Mouse (Mus musculus) common myeloid progenitor, adult 5-6 weeks (primary cell): ENCODE data around the gene Tox4. TPM values are rescaled to one million over a fixed set of nuclear protein-coding genes. Genes with fewer than 3 reads are reported as not detected.

Source experiments
- ATAC-seq: replicated peaks from 2 replicates; pipeline ENCODE4 v1.8.0; 2016; ENCODE audit warnings: low read depth, mild to moderate bottlenecking, moderate TSS enrichment, inconsistent platforms; ENCODE audit not compliant: poor library complexity, severe bottlenecking
- total RNA-seq: library from RNA; stranded (forward); fragments of 200-1000, 187-1606 nt; gene quantifications from 2 replicates; pipeline ENCODE4 v1.2.3, GENCODE M21; 2017

The Tox4 gene
- total RNA-seq, 1 experiment from 2014 or later, result 42.7 TPM

DNA sequence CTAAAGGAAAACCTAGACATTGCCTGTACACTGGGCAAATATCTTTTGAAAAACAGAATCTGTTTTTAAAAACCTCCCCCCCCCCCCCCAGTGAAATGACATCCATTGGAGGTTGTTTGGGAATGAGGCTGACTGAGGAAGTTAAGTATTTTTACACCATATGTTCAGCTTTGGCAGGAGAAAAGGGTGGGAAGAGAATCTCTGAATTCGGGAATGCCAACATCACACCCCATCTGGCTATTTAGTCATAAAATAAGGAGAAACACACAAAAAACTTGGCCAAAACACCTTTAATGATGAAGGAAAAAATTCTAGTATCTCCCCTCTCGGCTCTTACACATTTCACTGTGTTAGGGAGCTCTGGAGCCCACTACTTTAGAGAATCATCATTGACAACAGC, 32.0 kb downstream of the Tox4 start:
- ATAC-seq, result no peak

DNA sequence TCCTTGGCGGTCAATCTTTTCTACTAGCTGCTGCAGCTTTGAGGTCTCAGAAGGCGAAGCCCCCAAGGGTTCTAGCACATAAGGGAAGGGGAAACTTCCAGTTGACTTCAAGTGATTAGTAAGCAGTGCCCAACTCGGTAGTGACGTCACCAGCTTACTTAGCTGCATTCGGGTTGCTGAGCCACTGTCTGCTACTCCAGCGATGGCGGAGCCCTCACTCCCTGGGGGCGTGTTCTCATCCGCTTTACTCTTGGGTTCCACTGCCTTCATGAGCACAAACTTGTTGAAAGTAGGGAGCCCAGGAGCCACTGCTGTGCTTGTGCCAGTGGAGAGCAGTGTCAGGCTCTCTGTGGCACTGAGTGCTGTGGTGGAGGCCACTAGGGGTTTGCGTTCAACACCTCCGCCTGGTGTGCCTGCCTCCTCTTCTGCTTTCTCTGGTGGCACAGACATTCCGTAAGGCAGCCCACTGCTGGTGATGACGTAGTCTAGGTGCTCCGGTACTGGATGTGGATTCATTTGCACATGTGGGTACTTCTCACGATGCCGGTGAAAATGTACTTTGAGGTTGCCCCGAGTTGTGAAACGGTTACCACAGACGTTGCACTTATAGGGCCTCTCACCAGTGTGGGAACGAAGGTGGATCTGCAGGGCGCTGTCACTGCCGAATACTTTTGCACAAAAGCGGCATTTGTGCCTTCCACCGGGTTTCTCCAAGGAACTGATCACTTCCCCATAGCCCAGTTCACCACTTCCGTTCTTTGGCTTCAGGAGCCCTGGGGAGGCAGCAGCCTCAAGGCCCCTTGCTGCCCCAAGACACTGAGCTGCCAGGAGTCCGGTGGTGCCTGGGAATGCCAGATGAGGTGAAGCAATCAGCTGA, 35.2 kb downstream of the Tox4 start:
- peak; percentile 46 for ATAC-seq

DNA sequence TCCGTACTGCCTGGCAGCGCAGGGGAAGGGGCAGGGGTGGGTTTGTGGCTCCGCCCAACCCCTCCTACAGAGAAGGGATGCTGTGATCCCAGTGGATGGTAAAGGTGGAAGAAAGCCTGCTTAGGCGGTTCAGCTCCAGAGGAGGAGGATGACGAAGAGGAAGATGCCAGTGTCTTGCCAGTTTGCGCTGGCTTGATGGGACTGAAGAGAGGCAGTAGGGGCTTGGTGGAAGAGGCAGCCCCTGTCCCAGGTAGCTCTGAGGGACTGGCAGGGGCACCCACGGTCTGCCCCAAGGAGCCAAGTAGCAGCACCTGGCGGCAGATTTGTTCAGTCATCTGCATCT, 35.8 kb downstream of the Tox4 start:
- no peak for ATAC-seq

DNA sequence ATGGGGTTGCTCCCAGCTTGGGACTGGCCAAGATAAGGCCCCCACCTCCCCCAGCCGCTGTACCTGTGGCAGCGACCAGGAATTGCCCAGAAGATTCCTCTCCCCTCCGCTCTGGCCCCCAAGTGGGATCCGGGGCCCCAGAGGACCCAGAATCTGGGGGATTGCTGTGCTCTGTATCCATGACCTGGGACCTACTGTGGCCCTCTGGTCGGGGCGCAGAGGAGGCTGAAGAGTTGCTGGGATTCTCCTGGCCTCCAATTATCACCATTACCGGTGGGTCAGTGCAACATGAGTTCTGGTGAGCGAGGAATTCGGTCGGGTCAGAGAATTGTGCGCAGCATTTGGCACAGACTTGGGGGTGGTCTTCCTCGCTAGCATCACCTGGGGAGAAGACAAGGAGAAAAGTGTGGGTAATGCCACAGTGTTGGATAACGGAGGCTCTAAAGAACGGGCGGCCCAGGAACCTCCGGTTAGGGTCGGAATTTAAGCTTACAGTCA, 36.4 kb downstream of the Tox4 start:
- ATAC-seq, result no peak

DNA sequence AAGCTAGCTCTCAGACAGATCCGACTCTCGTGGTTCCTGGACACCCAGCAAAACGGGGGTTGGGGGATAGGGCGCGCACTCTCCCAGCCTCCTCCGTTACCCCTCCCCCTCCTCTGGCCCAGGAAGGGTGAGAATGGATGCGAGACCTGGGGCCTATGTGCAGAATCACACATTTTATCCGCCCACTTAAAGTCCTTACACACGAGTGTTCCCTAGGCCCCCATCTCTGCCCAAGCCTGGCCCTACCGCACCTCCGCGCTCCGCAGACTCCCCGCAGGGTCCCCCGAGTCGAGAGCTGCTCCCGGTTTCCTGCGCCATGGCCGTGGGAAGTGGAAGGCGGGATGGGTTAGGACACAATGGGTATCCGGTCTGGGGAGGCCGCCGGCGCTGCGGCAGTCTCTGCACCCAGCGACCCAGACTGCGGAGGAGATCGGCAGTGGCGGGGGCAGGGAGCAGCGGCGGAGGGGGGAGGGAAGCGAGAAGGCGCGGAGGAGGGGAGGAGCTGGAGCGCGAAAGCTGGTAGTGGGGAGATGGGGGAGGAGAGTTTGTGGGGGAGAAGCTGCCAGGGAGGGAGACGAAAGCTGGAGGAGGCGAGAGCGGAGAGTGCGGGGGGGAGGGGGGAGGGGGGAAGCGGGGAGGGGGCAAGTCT, 37.0 kb downstream of the Tox4 start:
- ATAC-seq, result peak; percentile 56

DNA sequence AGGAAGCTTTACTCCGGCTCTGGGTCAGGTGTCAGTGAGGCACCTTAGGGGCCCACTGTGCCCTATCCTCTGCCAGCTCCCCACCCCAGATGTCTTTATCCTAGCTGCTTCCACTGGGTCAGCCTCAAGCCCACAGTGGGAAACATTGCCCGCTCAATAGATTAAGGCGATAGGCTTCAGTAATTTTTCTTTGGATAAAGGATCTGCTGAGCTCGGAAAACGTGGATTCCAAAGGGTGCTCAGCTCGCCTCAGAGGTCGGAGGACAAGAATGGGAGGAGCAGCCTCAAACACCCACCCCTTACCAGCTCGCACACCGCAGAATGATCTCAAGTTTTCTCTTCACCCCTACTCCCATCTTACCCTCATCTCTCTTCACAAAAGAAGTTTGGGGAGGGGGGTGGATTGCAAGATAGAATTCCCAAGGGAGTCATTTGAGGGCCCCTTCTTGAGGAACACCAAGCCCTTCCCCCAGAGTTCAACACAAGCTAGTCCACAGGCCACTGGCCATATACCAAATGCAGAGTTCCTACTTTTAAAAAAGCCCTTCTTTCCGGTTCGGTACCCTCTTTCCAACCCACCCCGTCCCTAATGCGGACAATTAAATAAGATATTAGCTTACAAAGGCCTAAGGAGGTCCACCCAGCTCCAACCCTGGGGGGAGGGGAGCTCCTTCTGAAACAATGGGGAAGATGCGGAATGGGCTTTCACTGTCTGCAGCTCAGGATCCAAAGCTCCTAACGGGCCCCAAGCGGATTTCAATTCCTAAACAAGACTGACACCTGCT, 37.7 kb downstream of the Tox4 start:
- ATAC-seq, result peak; percentile 26; the same call in 1 of the 2 replicates

DNA sequence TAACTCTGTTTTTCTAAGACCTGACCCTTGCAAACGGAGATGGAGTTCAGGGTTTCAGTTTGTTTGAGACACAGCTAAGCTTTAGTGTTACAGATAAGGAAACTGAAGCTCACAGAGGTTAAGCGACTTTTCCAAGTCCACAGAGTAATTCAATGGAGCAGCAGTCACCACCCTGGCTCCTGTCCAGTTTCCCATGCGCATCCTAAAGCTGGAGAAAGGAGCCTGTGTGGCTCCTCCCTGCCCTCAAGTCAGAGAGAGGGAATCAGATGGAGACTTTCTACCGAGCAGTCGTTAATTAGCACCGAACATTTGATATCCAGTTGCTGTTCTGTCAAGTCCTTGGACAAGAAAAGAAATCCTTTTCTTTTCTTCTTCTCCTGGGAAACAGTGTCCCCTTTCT, 40.4 kb downstream of the Tox4 start:
- ATAC-seq, result no peak

DNA sequence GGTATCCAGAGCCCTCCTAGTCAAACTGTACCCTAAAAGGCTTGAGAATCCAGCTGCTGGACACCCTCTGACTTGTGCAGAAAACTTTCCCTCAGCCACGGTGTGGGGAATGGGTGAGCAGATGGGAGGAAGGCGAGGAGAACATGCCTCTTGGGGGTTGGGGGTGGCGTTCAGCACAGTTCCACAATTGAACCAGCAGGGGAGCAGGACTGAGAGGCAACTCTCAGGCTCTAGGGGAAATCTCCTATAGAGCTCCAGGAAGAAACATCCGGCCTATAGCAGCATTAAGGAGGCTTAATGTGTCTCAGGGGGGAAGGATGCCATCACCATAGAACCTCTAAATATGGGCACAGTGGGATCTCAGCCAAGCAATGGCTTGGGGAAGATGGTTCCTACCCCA, 46.9 kb downstream of the Tox4 start:
- peak; percentile 52; the same call in 1 of the 2 replicates for ATAC-seq

DNA sequence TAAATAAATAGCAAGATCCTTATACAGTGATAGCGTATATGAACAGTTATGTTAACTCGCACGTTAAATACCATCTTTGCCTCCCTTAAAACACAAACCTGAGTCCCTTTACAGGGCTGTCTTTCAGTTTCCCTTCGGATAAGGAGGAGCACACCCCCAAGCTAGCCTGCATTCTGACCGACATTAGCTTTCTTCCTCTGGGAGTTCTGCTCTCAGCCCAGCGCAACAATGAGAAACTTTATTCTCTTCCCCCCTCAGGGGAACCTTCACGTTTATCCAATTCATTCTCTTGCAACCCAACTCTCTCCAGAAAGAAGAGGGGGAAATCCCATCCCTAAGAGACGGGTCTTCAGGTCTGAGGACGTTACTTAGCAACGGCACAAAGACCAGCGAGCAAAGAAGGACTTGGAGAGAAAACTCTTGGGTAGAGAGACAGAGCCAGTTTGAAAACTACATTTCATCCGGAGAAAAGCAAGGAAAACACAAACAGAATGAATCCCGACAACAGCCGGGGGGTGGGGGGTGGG, 48.5 kb downstream of the Tox4 start:
- no peak for ATAC-seq

DNA sequence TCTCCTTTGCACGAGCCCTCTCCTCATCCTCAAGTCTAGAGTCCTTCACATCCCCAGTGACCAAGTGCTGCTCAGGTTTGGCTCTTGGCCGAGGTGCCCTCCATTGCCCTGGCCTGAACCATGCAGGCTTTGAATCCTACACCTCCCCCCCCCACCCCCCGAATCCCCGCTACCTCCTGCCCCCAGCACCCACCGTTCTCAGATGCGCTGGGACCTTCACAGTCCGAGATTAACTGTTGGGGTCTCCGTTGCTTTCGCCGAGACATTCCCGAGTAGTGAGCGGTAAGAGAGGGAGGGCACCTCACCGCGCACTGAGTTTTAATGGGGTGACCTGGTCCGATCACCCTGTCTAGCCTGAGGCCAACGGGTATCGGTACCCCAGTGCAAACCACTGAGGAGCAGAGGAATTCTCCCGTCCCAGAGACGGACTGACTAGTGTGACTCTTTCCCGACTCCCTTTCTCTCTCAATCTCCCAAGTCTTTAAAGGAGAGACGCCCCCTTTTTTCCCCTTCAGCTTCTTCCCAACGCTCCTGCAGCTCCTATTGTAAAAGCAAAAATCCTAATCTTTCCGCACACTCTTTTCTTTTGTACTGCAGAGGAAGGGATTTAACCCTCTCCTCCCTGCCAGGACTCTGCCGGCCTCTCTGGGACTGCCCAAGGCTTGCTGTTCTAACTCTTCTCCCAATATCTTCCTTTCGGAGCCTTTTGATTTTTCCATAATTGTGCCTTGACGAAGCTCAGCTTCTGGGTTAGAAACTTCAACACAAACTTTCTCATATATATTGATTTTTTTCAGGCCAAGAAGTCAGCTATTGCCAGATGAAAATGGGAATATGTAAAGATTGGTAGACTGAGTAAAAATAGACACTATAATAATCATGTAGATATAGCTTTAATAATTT, 49.2 kb downstream of the Tox4 start, which contains the start of gene Sall2:
Gene Sall2 (minus strand): TSS at position 853 of the 903 bp plus-strand sequence.
- ATAC-seq, result 0 out of 2 replicates have a peak, but pooled peaks have one; percentile 15

DNA sequence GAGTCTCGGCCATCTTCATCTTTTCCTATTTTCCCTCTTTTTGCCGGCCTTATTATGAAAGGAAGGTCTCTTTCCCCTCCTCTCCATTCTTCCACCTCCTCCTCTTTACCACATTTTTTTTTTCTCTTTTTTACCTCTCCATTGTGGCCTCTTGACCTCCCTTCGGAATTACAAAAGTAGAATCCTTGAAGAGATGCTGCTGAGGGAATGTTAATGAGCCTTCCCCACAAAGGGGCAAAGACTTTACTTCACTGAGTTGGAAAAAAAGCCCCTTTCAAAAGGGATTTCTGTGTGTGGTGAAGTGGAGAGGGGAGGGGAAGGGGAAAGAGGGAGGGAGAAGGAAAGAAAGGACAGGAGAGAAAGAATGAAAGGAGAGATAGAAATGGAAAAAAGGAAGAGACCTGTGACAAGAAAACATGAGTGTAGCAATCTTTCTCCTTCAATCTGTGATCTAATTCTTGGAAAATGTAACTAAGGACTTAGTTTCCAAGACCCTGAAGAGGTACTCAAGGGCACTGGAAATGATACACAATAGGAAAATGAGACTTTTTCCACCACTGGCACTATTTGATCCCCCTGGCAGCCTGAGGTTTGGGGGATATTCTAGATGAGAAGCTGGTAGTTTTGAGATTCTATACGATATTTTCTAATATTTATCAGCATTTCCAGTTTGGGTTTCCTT, 52.3 kb downstream of the Tox4 start:
- ATAC-seq, result no peak

DNA sequence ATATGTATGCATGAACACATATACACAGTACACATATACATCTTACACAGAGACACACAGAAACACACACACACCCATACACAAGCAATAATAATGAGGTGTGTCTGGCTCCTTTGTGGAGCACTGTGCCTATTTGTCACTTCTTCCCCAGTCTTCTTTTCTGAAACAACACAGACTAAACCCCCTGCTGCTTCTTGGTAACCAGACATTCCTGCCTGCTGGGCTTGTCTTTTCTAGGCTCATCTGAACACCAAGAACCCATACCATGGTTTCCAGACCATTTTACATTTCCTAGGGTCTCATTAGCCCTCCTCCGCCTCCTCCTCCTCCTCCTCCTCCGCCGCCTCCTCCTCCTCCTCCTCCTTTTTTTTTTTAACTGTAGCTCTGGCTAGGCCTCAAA, 53.2 kb downstream of the Tox4 start:
- ATAC-seq, result no peak

DNA sequence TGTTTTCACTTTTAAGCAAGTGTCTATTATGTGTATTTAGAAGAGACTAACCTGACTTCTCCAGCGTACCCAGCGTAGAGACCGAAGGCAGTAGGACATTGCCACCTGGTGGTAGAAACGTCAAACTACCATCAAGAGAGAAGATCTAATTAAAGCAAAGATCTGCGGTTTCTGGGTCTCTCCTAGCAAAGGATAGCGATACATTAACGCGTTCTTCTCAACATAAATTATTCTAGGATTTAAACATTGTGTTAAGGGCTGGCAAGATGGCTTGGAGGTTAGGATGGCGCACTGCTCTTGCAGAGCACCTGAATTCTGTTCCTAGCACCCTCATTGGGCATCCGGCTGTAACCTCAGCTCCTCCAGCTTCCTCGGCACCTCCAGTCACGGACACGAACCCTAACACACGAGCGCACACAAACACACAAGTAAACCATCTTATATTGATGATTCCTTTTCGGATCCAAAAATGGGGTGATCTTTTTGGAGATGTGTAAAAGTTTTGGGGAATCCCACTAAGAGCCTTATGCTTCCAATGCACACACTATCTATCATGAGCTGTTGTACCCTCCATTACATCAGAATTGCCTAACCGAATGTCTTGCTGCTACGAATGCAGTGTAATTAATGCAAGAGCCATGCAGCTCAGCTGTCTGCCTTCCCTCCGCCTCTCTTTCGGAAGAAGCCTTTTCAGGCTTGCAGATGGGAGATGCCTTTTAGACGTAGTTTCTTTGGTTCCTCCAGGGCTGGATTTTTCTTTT, 60.0 kb downstream of the Tox4 start:
- ATAC-seq, result peak; percentile 85

DNA sequence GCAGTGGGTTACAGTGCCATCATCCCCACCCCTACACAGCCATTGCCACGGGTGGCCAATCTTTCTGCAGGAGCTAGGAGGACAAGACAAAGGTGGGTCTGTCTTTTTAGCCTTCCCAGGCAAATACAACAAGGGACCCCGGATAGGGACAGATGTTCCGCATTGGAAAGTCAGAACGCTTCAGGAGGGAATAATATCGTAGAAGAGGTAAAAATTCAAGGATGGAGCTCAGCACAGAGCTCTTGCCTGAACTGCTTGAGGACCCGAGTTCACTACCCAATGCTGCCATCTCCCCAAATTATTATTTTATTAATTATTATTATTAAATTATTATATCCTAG, 60.5 kb downstream of the Tox4 start:
- no peak for ATAC-seq
